Mouse (Mus musculus): Measurements from ENCODE around the gene Pxmp4.

- TF ChIP-seq CTCF (IDR thresholded peaks at IDR 0.05; ENCODE audit: extremely low read depth, insufficient read depth, low read length) (no peak), POLR2A (IDR thresholded peaks at IDR 0.05; ENCODE audit: extremely low read depth, insufficient read depth, low read length) (no peak)
Observed at GRCm38 (mm10) chr2:154617061-154617460, 13.6 kb upstream of the Pxmp4 start.
